Mouse (Mus musculus) lung, postnatal 10 days (tissue): ENCODE results near the gene Pim2.
"Not testable (repeated sequence)": the region's sequence is repeated elsewhere in the genome, so short reads cannot be mapped to it uniquely, and the experiment has no call there.

Experiments
- DNase-seq: peaks from one replicate; pipeline ENCODE4 v3.0.0; 2021

Gene Pim2

DNA sequence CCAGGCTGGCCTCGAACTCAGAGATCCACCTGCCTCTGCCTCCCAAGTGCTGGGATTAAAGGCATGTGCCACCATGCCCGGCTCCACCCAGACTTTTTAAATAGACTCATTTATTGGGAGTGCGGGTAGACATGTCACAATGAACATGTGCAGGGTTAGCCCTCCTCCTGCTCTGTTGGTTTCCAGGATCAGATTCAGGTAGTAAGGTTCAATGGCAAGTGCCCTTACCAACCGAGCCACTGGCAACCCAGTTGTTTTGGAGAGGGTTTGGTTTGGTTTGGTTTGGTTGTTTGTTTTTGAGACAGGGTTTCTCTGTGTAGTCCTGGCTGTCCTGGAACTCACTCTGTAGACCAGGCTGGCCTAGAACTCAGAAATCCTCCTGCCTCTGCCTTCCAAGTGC is 31.2 kb downstream of the Pim2 start, which contains the start of gene Gm10490:
Gene Gm10490 (plus strand): TSS at position 301 of the 400 bp plus-strand sequence.
- not testable (repeated sequence) for DNase-seq

DNA sequence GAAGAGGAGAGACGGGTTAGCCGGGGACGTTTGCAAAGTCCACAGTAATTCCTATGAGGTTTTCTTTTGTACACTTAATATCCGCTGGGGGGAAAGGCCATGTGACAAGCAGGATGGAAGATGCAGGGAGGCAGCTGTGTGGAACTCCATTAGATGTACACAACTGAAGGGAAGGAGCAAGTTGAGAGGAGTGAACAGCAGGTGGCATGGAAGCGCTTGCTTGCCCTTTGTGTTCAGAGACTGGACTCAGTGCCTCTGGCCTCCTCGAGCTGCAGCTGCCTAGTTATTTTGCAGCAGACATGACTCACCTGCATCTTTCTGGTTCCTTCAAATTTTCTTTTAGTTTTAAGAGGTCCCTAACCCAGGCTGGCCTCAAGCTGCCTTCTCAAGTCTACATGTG is 32.4 kb downstream of the Pim2 start:
- no peak for DNase-seq

DNA sequence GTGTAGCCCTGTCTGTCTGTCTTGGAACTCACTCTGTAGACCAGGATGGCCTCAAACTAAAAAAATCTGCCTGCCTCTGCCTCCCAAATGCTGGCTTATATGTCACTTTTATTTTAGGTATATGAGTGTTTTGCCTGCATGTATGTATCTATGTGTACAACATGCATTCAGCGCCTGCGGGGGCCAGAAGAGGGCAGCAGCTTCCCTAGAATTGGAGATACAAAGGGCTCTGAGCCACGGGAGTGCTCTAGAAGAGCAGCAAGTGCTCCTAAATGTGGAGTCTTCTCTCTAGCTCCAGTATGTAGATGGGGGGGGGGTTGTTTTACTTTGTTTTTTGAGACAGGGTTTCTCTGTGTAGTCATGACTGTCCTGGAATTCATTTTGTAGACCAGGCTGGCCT is 37.6 kb downstream of the Pim2 start:
- DNase-seq: peak; percentile 28

DNA sequence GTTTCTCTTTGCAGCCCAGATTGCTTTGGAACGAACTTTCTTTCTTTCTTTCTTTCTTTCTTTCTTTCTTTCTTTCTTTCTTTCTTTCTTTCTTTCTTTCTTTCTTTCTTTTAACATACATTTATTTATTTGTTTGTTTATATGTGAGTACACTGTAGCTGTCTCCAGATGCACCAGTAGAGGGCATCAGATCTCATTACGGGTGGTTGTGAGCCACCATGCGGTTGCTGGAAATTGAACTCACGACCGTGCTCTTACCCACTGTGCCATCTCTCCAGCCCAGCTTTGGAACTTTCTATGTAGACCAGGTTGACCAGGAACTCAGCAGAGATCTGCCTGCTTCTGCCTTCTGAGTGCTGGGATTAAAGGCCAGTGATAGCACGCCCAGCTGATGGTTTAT is 39.9 kb downstream of the Pim2 start:
- not testable (repeated sequence) for DNase-seq

DNA sequence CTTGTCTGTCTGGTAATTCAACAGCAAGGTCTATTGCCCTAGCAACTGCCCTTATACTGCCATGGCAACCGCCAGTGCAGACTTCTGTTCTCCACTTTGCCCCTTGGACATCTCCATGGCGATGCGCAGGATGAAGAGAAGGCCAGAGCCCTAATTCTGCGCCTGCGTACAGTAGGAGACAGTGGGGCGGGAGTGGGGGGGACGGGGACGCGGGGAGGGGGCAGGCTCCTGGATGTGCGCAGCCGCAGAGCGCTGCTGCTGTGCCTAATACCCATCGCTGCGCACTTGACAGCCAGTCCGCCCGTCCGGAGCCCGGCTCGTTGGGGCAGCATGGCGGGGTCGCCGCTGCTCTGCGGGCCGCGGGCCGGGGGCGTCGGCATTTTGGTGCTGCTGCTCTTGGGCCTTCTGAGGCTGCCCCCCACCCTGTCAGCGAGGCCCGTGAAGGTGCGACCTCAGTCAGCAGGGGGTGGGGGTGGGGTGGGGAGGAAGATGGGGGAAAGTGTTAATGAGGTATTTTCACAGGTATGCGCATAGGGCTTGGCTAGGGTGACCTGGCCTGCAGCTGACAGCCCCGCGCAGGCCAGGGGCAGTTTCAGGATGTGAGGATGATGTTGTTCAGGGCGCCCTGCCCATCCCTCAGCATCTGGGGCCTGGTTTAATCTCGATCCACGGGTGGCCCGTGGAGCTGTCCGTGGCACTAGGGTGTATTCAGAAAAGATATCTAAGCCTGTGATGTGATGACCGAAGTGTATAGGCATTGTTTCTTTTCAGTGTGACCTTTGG is 41.7 kb downstream of the Pim2 start, which contains the start of gene Pcsk1n:
Gene Pcsk1n (plus strand): TSS at position 222 of the 783 bp plus-strand sequence.
- no peak for DNase-seq

DNA sequence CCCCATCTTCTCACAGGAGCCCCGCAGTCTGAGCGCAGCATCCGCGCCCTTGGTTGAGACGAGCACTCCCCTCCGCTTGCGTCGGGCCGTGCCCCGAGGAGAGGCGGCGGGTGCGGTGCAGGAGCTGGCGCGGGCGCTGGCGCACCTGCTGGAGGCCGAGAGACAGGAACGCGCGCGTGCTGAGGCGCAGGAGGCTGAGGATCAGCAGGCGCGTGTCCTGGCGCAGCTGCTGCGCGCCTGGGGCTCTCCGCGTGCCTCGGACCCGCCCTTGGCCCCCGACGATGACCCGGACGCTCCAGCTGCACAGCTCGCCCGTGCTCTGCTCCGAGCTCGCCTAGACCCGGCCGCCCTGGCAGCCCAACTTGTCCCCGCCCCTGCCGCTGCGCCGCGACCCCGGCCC is 44.0 kb downstream of the Pim2 start:
- DNase-seq: no peak

DNA sequence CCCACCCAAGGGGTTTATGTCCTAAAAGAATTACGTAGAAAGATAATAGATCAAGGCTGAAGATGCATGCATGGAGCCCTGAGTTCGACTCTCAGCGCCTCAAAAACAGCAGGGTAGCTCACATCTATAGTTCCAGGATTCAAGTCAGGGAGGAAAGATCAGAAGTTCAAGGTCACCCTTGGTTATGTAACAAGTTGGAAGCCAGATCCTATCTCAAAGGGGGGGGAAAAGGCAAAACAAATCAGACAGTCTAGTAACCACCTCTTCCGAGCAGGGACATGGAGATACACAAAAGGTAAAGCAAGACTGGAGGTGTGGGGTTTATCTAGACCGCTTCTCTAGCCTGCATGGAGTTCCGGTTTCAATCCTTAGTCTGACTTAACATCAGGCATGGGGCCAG is 48.2 kb downstream of the Pim2 start:
- DNase-seq: no peak

DNA sequence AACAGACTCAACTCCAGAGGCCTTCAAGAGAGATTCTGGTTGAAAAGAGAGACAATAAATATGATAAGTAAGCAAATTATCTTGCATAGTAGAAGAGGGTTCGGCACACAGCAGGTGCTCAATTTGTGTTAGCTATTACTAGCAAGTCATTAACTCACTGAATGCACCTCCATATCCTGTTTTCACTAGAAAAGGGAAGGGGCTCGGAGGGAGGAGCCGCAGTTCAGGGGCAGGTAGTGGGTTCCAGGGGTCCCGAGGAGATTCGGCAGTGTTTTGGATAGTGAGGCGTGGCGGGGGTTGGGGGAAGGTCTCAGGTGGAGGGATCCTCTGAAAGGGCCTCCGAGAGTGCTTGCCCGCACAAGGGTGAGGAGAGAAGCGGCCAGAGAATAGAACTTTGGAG is 49.1 kb downstream of the Pim2 start:
- no peak for DNase-seq

DNA sequence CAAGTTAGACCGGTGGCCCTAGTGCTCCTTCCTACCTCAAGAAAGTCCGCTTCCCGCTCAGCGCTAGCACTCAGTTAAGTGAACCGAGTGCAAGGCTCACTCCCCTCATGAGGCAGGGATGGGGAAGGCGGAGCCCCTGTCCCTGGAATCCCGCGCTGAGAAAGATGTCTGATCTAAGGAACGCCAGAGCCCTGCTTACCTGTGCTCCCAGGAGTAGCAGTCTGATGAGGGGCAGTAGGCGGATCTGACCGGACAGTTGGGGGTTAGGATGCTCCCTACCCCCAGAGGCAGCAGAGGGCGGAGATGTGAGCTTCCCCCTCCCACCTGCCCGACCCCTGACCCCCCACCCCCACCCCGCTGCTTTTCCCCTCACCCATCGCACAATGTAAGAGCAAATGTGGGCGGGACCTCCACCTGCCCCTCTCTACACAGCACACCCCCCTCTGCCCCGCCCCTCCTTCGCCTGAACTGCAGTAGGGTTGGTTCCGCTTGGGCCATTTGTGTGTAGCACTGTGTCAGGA is 50.3 kb downstream of the Pim2 start, which contains the start of gene Eras:
Gene Eras (minus strand): TSS at position 338 of the 521 bp plus-strand sequence.
- DNase-seq: no peak
